Mouse (Mus musculus): Measurements from ENCODE around the gene Stxbp1. TPM values are rescaled to one million over a fixed set of nuclear protein-coding genes. Genes with fewer than 3 reads are reported as not detected.

Gene Stxbp1
- total and polyA plus RNA-seq, 2 experiments from 2014 or later = 12.6 to 23.5 TPM

DNA sequence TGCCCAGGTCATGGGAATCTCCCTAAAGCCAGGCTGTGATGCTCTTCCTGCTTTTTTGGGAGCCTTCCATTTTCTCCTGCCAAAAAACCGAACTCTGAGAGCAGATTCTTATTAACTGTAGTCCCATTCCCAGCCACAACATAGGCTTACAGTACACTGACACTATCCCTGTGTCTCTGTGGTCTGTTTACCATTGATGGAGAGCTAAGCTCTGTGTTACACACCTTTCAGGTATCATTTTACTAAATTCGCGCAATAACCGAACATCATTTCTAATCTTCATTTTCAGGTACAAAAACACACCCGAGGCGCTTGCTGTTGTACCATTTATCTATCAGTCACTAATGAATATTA lies 400 bp upstream of the Stxbp1 start:
- Histone ChIP-seq H3K36me3 (replicated peaks; ENCODE audit: control insufficient read depth, insufficient read depth, low read length) (no peaks in the 10 kb centered on the region), H3K4me1 (ENCODE audit: control insufficient read depth, insufficient read depth) (peaks cover 10% of the 10 kb centered on the region), H3K9me3 (replicated peaks; ENCODE audit: control insufficient read depth, low read length) (no peaks in the 10 kb centered on the region), H3K4me3 (ENCODE audit: low read depth, low read length) (peak overlapping the region; percentile 83; the same call in 1 of the 2 replicates), H3K27me3 (ENCODE audit: control insufficient read depth, insufficient read depth, low read length) (peaks cover 11% of the 10 kb centered on the region; the same call in 1 of the 2 replicates), H3K9ac (replicated peaks; ENCODE audit: low read depth, low read length) (no peak overlapping the region), H3K27ac (ENCODE audit: low read depth) (no peak overlapping the region), H3K4me2 (ENCODE audit: low read depth, low read length) (peak overlapping the region; percentile 13; the same call in 1 of the 2 replicates)
- DNase-seq (ENCODE audit: low spot score) (no peak), ATAC-seq (ENCODE audit: insufficient read depth, low read depth) (no peak)
- TF ChIP-seq CTCF (IDR thresholded peaks at IDR 0.05; ENCODE audit: low read depth) = no peak
- WGBS = 28% methylated on average over 6 of the region's 6 CpGs

DNA sequence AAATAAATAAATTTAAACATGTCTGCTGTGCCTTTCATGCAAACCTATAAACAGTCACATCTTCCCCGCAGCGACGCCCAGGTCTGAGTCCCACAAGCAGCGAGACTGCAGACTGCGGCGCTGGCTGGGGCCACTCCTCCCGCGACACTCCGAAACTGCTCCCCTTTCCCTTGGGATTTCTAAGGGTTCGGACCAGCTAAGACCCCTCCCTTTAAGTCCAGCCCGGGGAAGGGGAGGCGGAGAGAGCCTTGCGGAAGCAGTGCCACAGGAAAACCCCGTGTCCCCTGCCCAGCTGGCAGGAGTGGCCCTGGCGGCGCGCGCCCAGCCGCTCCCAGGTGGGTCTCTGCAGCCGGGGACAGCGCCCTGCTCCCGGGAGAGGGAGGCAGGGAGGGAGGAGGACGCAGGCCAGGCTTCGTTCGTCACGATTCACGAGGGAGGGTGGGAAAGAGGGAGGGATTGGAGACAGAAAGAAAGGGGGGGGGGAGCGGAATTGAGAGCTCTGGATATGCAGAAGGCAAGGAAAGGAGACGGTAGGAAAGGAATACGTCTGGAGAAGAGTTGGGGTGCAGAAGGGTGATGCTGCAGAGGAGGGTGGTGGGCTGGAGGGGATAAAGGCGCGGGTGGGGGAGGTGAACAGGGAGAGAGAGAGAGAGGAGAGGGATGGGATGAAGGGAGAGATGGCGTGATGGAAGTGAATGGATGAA lies 792 bp downstream of the Stxbp1 start:
- Histone ChIP-seq H3K4me3 (ENCODE audit: low read depth, low read length) (peak overlapping the region; percentile 83), H3K9ac (replicated peaks; ENCODE audit: low read depth, low read length) (peak overlapping the region; percentile 75), H3K9me3 (replicated peaks; ENCODE audit: control insufficient read depth, low read length) (no peaks in the 10 kb centered on the region), H3K4me2 (ENCODE audit: low read depth, low read length) (peak overlapping the region; percentile 79), H3K27me3 (ENCODE audit: control insufficient read depth, insufficient read depth, low read length) (no peaks in the 10 kb centered on the region), H3K36me3 (replicated peaks; ENCODE audit: control insufficient read depth, insufficient read depth, low read length) (no peaks in the 10 kb centered on the region), H3K27ac (ENCODE audit: low read depth) (peak overlapping the region; percentile 84), H3K4me1 (ENCODE audit: control insufficient read depth, insufficient read depth) (peaks cover 10% of the 10 kb centered on the region)
- no peak for TF ChIP-seq CTCF (IDR thresholded peaks at IDR 0.05; ENCODE audit: low read depth)
- TF ChIP-seq EP300 (IDR thresholded peaks at IDR 0.05; ENCODE audit: low read depth) = no peak
- WGBS = under 1% methylated on average over 33 of the region's 33 CpGs
- ATAC-seq (ENCODE audit: insufficient read depth, low read depth) = peak; percentile 53; the same call in 1 of the 2 replicates
- DNase-seq (ENCODE audit: low spot score) = peak; percentile 75

DNA sequence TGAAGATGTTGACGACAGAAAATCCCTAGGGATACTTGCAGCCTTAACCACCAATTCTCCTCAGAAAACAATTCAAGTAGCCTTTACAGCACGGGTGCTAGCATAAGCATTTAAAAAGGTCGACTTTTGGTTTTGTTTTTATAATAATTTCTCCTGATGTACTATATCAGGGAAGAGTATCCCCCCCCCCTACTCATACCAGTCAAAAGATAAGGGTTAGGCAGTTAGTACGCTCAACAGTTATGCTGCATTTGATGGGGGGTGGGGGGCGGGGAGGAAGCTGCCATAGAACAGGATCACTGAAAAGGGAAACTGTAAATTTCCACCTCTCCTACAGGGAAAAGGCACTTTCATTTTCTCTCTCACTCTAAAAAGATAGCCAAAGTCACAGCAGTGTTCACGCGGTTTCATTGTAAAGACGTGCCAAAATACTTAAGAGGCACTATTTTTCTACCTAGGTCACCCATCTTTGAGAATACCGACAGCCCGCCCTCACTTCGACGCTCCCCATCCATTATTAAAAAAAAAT lies 1.4 kb downstream of the Stxbp1 start:
- WGBS = 5% methylated on average over 12 of the region's 12 CpGs
- H3K4me2 ChIP-seq (ENCODE audit: low read depth, low read length) = peak overlapping the region; percentile 79
- H3K27me3 ChIP-seq (ENCODE audit: control insufficient read depth, insufficient read depth, low read length) = no peaks in the 10 kb centered on the region
- peak overlapping the region; percentile 75 for H3K9ac ChIP-seq (replicated peaks; ENCODE audit: low read depth, low read length)
- no peak for TF ChIP-seq EP300 (IDR thresholded peaks at IDR 0.05; ENCODE audit: low read depth)
- no peak for TF ChIP-seq CTCF (IDR thresholded peaks at IDR 0.05; ENCODE audit: low read depth)
- H3K9me3 ChIP-seq (replicated peaks; ENCODE audit: control insufficient read depth, low read length) = no peaks in the 10 kb centered on the region
- DNase-seq (ENCODE audit: low spot score) = no peak
- H3K4me3 ChIP-seq (ENCODE audit: low read depth, low read length) = peak overlapping the region; percentile 83
- ATAC-seq (ENCODE audit: insufficient read depth, low read depth) = no peak
- H3K4me1 ChIP-seq (ENCODE audit: control insufficient read depth, insufficient read depth) = peaks cover 10% of the 10 kb centered on the region
- H3K36me3 ChIP-seq (replicated peaks; ENCODE audit: control insufficient read depth, insufficient read depth, low read length) = no peaks in the 10 kb centered on the region
- peak overlapping the region; percentile 84 for H3K27ac ChIP-seq (ENCODE audit: low read depth)

DNA sequence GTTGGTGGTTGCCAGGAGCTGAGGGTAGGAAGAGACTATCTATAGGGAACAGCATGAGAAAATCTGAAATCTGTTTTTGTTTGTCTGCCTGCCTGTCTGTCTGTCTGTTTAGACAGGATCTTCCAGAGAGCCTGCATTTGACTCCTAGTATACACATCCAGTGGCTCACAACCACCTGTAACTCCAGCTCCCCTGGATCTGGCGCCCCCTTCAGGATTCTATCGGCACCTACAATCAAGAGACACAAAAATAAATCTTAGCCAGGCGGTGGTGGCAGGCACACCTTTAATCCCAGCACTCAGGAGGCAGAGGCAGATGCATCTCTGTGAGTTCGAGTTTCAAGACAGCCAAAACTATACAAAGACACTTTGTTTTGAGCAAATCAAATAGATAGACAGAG lies 4.5 kb downstream of the Stxbp1 start:
- H3K9ac ChIP-seq (replicated peaks; ENCODE audit: low read depth, low read length) = no peak overlapping the region
- peak; percentile 48 for TF ChIP-seq CTCF (IDR thresholded peaks at IDR 0.05; ENCODE audit: low read depth)
- no peak for TF ChIP-seq EP300 (IDR thresholded peaks at IDR 0.05; ENCODE audit: low read depth)
- H3K4me1 ChIP-seq (ENCODE audit: control insufficient read depth, insufficient read depth) = peaks cover 28% of the 10 kb centered on the region
- H3K4me2 ChIP-seq (ENCODE audit: low read depth, low read length) = no peak overlapping the region
- DNase-seq (ENCODE audit: low spot score) = no peak
- no peak overlapping the region for H3K4me3 ChIP-seq (ENCODE audit: low read depth, low read length)
- 48% methylated on average over 4 of the region's 4 CpGs for WGBS
- no peak for ATAC-seq (ENCODE audit: insufficient read depth, low read depth)
- H3K36me3 ChIP-seq (replicated peaks; ENCODE audit: control insufficient read depth, insufficient read depth, low read length) = no peaks in the 10 kb centered on the region
- H3K27ac ChIP-seq (ENCODE audit: low read depth) = no peak overlapping the region
- no peaks in the 10 kb centered on the region for H3K9me3 ChIP-seq (replicated peaks; ENCODE audit: control insufficient read depth, low read length)
- no peaks in the 10 kb centered on the region for H3K27me3 ChIP-seq (ENCODE audit: control insufficient read depth, insufficient read depth, low read length)

DNA sequence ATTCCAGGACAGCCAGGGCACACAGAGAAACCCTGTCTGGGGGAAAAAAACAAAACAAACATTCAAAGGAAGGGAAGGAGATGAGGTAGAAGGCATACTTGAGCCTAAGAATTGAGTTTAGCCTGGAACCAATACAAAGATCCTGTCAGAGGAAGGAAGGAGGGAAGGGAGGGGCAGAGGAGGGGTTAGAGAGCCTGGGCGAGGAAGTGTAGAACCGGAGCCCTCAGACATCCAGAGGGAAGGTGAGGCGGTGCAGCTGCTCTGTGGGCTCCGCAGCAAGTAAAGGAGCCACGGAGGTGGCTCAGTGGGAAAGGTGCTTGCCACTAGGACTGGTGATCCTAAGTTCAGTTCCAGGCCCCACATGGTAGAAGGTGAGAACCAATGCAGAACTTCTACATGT lies 5.9 kb downstream of the Stxbp1 start:
- Histone ChIP-seq H3K27ac (ENCODE audit: low read depth) (peak overlapping the region; percentile 3; the same call in 1 of the 2 replicates), H3K36me3 (replicated peaks; ENCODE audit: control insufficient read depth, insufficient read depth, low read length) (no peaks in the 10 kb centered on the region), H3K4me1 (ENCODE audit: control insufficient read depth, insufficient read depth) (peaks cover 28% of the 10 kb centered on the region), H3K27me3 (ENCODE audit: control insufficient read depth, insufficient read depth, low read length) (no peaks in the 10 kb centered on the region), H3K4me2 (ENCODE audit: low read depth, low read length) (no peak overlapping the region), H3K9ac (replicated peaks; ENCODE audit: low read depth, low read length) (no peak overlapping the region), H3K9me3 (replicated peaks; ENCODE audit: control insufficient read depth, low read length) (no peaks in the 10 kb centered on the region), H3K4me3 (ENCODE audit: low read depth, low read length) (no peak overlapping the region)
- no peak for ATAC-seq (ENCODE audit: insufficient read depth, low read depth)
- no peak for TF ChIP-seq CTCF (IDR thresholded peaks at IDR 0.05; ENCODE audit: low read depth)
- TF ChIP-seq EP300 (IDR thresholded peaks at IDR 0.05; ENCODE audit: low read depth) = no peak
- 54% methylated on average over 5 of the region's 5 CpGs for WGBS
- no peak for DNase-seq (ENCODE audit: low spot score)

Measured in heart, postnatal 0 days (tissue).